Mouse (Mus musculus) testis, postnatal 14 days (tissue): ENCODE measurements around the gene Pdrg1.

Source experiments
- DNase-seq: peaks from one replicate; pipeline ENCODE4 v3.0.0; 2021; ENCODE audit warnings: low spot score

Gene Pdrg1

DNA sequence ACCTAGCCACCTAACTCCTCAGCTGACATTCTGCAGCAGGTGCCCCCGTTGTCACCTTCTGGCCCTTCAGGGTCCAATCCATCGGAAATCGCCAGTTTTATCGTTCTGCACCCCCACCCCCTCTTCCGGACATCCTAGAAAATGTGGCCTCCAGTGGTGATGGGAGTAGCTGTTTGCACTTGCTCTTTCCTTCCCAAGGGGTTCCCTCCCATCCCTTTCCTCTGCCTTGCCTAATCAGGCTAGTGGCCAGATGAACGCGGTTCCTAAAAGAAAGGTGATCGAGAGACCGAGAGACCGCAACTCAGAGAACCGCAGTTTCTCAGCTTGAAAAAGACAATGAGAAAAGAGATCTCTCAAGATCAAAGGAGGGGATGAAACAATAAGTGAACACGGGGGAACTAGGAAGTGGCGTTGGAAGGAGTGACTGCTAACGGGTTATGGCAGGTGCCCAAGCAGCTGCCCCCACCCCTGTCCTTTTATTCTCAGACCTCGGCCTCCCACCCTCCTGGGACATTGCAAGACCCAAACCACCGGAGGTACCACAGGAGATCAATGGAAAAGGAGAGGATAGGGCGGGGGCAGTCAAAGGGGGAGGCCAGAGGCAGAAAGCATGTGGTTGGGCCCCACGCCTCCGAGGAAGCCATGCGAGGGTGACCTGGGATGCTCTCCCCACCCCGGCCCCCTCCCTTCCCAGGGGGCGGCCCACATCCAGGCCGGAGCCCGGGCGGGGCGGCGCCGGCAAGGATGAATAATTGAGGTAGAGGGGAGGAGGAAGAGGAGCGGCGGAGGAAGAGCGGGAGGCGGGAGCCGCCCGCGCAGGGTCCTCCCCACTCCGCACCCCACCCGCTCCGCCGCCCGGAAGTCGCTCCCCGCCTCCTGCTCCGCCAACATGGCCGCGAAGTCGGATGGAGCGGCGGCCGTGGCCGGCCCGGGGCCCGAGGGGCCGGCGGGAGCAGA is 16.2 kb upstream of the Pdrg1 start, which contains the start of gene Xkr7:
Xkr7 (plus strand) TSS at position 727 of the 957 bp plus-strand sequence.
- DNase-seq, result no peak

GRCm38 (mm10) chr2:153030422-153030821 is 15.2 kb upstream of the Pdrg1 start:
- no peak for DNase-seq

GRCm38 (mm10) chr2:153027501-153027900 is 12.3 kb upstream of the Pdrg1 start:
- DNase-seq, result no peak

GRCm38 (mm10) chr2:153026052-153026451 is 10.8 kb upstream of the Pdrg1 start:
- no peak for DNase-seq

- DNase-seq, result no peak
Observed at GRCm38 (mm10) chr2:153022855-153023254, 7.6 kb upstream of the Pdrg1 start.

DNA sequence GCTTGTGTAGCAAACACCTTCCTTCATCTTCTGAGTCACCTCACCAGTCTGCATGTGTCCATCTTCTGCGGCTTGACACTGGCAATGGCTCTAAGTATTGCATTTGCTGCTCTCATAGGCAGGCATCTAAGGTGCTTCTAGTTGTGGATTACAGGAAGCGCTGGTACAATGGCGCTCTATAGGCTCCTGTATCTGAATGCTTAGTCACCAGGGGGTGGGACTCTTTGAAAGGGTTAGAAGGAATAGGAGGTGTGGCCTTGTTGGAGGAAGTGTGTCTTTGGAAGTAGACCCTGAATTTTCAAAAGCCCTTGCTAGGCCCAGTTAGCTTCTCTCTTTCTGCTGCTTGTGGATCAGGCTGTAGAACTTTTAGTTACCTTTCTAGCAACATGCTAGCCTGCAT is 5.9 kb upstream of the Pdrg1 start:
- DNase-seq, result no peak

GRCm38 (mm10) chr2:153019355-153019754 is 4.1 kb upstream of the Pdrg1 start:
- DNase-seq, result no peak

GRCm38 (mm10) chr2:153016786-153017185 is 1.6 kb upstream of the Pdrg1 start:
- DNase-seq, result no peak

- no peak for DNase-seq
Observed at GRCm38 (mm10) chr2:153015804-153016203, 577 bp upstream of the Pdrg1 start.

- DNase-seq, result no peak
Observed at GRCm38 (mm10) chr2:153013724-153014515, 1.3 kb downstream of the Pdrg1 start.

- DNase-seq, result peak; percentile 19
Observed at GRCm38 (mm10) chr2:153009192-153009973, 5.8 kb downstream of the Pdrg1 start.

GRCm38 (mm10) chr2:153005981-153006380 is 9.2 kb downstream of the Pdrg1 start:
- DNase-seq, result no peak

DNA sequence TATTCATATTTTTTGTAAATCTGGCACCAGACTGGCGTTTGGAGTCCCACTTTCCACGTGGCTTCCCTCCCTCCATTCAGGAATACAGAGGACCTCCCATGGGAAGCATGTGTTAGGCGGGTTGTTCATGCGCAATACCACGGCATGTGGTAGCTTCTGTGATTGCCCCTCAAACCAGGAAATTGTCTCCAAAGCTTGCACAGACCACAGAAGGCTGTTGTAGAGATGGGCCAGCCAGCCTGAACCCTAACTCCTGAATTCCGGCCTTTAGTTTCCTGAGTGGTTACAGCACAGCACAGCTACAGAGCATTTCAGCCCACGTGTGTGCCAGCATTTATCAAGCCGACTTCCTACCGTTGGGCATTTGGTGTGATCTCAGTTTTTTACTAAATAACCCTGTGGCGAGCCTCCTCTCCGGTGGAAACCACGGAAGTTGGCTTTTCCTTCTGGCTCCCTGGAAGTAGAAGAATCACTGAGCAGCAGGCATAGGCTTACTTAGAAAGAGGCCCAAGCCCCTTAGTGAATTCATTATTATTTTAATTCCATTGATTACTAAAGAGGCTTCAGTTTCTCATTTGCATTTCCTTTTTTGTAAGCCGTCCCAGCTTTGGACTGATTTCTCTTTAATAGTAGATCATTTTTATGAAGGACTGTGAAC is 11.4 kb downstream of the Pdrg1 start:
- DNase-seq, result no peak

DNA sequence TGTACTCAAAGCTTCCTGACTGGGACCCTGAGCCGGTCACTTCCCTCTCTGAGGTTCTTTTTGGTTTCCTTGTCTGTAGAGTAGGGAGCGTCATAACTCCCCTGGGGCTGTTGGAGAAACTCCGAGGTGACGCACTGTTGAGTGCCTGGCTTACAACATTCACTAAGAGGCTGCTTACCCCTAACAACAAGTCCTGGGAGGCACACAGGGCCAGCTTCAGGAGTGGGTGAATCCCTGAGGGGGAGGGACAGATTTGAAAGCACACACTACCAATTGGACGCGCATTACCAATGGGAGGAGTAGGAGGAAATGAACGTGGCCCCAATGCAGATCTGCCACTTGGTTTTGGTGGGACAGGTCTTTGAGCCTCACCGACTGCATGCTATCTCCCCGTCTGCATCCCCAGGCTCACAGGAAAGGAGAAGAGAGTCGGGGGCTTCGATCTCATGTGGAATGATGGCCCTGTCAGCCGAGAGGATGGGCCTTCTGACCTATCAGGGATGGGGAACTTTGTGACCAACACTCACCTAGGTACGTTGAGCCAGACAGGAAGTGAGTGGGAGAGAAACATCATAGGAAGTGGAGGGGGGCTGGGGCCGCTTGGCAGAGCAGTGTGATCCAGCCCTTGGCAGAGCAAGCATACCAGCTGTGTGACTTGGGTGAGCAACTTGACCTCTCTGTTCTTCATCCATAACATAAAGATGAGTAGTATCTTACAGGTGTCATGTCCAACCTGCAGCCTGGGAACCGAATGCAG is 12.6 kb downstream of the Pdrg1 start:
- DNase-seq, result no peak

DNA sequence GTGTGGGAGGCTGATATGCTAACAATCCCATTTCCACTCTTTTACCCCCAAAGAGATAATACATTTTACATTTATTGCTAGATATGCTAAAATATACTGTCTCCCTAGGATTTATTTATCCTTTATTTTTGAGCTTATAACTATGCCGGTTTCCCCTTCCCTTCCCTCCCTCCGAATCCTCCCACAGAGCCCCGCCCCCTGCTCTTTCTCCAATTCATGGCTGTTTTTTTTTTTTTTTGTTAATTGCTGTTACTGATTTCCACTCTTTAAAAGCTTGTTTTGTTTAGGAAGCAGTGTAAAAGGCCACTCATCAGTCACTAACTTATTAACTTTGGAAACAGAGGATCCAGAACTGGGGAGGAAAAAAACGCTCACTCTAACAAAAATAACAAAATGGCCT is 18.2 kb downstream of the Pdrg1 start:
- DNase-seq, result no peak

- no peak for DNase-seq
Observed at GRCm38 (mm10) chr2:152991529-152991928, 23.7 kb downstream of the Pdrg1 start.

- DNase-seq, result no peak
Observed at GRCm38 (mm10) chr2:152985582-152985981, 29.6 kb downstream of the Pdrg1 start.

DNA sequence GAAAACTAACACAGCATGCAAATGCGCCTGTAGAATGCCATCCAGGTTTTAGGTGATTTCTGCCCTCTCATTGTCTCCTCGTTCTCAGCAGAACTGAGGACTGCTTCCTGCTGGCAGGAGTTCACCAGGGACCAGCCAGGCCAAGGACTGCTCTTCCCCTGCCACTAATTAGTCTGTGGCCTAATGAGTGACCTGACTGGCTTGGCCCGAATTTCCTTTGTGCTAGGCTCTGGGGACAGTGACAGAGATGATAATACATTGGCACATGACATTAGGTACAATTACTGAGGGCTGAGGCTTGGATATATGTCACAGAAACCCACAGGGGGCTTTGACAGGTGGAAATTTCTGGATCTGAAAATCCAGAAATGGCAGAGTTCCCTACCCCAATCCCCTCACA is 38.2 kb downstream of the Pdrg1 start:
- no peak for DNase-seq

DNA sequence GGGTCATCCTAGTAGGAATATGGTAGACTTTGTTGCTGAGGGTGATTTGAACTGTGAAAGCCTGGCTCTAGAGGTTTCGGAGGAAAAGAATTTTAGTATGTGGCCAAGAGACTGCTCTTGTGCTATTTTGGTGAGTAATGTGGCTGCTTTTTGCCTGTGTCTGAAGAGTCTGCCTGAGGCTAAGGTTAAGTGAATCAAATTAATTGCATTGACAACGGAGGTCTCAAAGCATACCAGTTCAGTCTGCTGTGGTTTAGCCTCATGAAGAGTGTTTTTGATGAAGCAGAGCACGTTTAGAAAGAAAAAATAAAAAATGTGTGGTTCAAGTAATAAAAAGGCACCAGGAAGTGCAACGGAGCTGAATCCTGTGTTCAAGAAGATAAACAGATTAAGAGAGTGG is 49.7 kb downstream of the Pdrg1 start:
- no peak for DNase-seq

DNA sequence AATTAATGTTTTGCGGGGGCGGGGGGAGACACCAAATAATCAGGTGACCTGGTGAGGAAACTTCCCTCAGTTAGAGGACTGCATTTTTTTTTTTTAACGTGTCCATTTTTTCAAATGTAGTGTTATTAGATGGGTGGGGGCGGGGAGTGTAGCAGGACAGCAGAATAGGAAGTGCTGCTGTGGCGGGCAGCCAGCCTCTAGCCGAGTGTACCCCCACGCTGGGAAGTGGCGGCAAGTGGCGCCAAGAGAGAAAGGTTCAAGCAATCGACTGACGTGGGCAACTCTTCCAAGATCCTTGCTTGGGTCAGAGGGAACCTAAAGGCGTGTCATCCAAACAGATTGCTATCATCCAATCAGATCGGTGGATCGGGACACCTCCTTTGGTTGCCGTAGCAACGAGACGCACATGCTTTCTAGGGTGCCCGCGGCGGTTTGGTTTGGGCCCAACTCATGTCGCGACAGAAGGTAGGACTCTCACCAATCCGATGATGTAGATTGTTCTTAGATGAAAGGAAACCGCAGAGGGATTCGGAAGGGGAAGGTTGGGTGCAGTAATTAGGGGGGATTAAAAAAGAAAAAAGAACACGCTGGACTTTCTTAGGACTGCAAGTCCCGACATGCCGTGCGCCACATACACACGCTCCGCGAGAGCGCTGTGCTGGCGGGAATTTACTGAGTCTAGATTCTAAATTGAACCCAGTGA is 53.0 kb downstream of the Pdrg1 start, which contains the start of gene Ttll9:
Ttll9 (plus strand) TSS at position 395 of the 703 bp plus-strand sequence.
- peak; percentile 83 for DNase-seq
